Mouse (Mus musculus) stomach, embryonic 14.5 days (tissue): Measurements from ENCODE around the gene Tnfsfm13. TPM values are rescaled to one million over a fixed set of nuclear protein-coding genes. Genes with fewer than 3 reads are reported as not detected.

ENCODE experiments used
- ATAC-seq: fragments of 200-750 bp; cut with Nextera tagmentation; 2 replicates; pipeline ENCODE4 v1.8.0; 2017; ENCODE audit warnings: low read depth, moderate TSS enrichment; ENCODE audit not compliant: insufficient number of reproducible peaks, insufficient read depth, low FRiP score
- H3K27ac ChIP-seq: fragments of 300-500 bp; sonication (generic); 2 replicates; pipeline ENCODE4 v1.5.1; 2014; ENCODE audit warnings: mild to moderate bottlenecking, low read length, moderate library complexity, mixed read lengths
- H3K27me3 ChIP-seq: fragments of 300-500 bp; sonication (generic); 2 replicates; pipeline ENCODE4 v1.6.1; 2014; ENCODE audit warnings: low read length, control low read depth, mixed read lengths; ENCODE audit not compliant: control insufficient read depth, insufficient read depth
- H3K36me3 ChIP-seq: fragments of 300-500 bp; sonication (generic); 2 replicates; pipeline ENCODE4 v1.6.1; 2014; ENCODE audit warnings: mild to moderate bottlenecking, control low read depth, low read length, moderate library complexity, mixed read lengths; ENCODE audit not compliant: control insufficient read depth, insufficient read depth
- H3K4me1 ChIP-seq: fragments of 300-500 bp; sonication (generic); 2 replicates; pipeline ENCODE4 v1.6.1; 2014; ENCODE audit warnings: low read length, control low read depth, mixed read lengths; ENCODE audit not compliant: control insufficient read depth, insufficient read depth
- H3K4me2 ChIP-seq: fragments of 300-500 bp; sonication (generic); replicated peaks from 2 replicates; pipeline ENCODE4 v1.6.1; 2014; ENCODE audit warnings: low read depth, low read length, control low read depth
- H3K4me3 ChIP-seq: fragments of 300-500 bp; sonication (generic); 2 replicates; pipeline ENCODE4 v1.5.1; 2014; ENCODE audit warnings: low read depth, low read length, control low read depth
- H3K9ac ChIP-seq: fragments of 300-500 bp; sonication (generic); replicated peaks from 2 replicates; pipeline ENCODE4 v1.6.1; 2014; ENCODE audit warnings: low read depth, mild to moderate bottlenecking, control low read depth, low read length, moderate library complexity, mixed read lengths
- H3K9me3 ChIP-seq: fragments of 300-500 bp; sonication (generic); 2 replicates; pipeline ENCODE4 v1.6.1; 2016; ENCODE audit warnings: low read depth, low read length, control low read depth; ENCODE audit not compliant: control insufficient read depth
- WGBS: fragments of 180-500 bp; shearing (Covaris S2); extraction: QIAGEN DNeasy Blood & Tissue Kit; methylation state at CpG from one replicate; pipeline ENCODE4 v1.1.7; 2014; 5-methylcytosine and 5-hydroxymethylcytosine counted together
- polyA plus RNA-seq: library from polyadenylated mRNA; unstranded; fragments of >200 nt; fragmentation: Nextera tagmentation; extraction: Ambion mirVana; gene quantifications from 2 replicates; pipeline ENCODE4 v1.2.1, GENCODE M21; 2014

Gene Tnfsfm13
- polyA plus RNA-seq, 1 experiment from 2014 or later: 5.5 TPM

DNA sequence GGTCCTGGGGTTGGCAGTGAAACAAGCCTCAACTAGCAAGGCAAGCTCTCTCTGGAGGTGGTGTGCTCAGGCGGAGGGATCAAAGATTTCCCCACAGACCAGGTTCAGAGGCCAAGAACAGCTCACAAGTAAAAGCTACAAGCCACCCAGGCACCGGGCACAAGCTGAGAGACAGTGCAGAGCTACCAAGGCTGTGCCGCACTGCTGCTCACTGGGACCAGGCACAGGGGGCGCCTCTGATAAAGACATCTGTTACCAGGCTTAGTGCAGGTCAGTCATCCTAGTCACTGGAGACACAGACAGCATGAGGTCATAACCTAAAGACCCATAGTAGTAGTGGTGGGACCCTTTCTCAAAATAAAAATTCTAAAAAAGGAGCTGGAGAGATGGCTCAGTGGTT is 21.1 kb upstream of the Tnfsfm13 start:
- Histone ChIP-seq H3K4me1 (no peaks in the 10 kb centered on the region), H3K4me3 (no peak overlapping the region), H3K4me2 (no peak overlapping the region), H3K9ac (no peak overlapping the region), H3K9me3 (no peaks in the 10 kb centered on the region), H3K27me3 (no peaks in the 10 kb centered on the region), H3K27ac (no peak overlapping the region), H3K36me3 (no peaks in the 10 kb centered on the region)
- no peak for ATAC-seq
- WGBS: 68% methylated on average over 4 of the region's 4 CpGs

DNA sequence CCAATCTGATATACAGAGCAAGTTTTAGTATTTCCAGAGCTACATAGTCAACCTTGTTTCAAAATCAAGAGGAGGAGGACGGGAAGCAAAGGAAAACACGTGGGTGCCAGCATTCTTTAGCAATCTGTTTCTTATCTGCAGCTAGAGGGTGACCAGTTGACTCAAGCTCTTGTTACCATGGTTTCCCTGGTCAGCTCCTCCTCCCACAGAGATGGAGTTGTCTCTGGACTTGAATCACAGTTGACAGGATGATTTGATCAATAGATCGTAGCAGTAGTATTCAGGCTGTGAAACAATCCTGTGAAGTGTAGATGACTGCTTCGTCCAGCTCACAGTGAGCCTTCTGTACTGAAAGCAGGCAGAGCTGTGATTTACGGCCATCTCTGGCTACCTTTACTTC is 20.0 kb upstream of the Tnfsfm13 start:
- Histone ChIP-seq H3K27me3 (no peaks in the 10 kb centered on the region), H3K9me3 (no peaks in the 10 kb centered on the region), H3K4me1 (no peaks in the 10 kb centered on the region), H3K36me3 (no peaks in the 10 kb centered on the region), H3K4me3 (no peak overlapping the region), H3K9ac (no peak overlapping the region), H3K4me2 (no peak overlapping the region), H3K27ac (no peak overlapping the region; the same call in 1 of the 2 replicates)
- ATAC-seq: no peak
- 9% methylated on average over 5 of the region's 5 CpGs for WGBS

DNA sequence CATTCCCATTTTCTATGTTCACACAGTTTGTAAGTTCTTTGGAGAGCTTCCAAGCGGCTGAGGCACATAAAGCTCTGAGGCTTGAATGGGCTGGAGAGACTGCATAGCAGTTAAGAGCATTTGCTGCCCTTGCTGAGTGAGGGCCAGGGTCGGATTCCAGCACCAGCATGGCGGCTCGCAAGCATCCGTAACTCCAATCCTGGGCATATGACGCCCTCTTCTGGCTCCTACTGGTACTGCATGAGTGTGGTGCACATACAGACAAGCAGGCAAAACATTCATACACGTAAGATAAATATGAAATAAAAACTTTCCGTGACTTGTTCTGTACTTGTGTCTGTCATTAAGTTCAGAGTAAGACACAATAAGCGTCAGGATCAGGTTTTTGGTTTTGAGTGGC is 19.6 kb upstream of the Tnfsfm13 start:
- H3K4me1 ChIP-seq: no peaks in the 10 kb centered on the region
- H3K9ac ChIP-seq: no peak overlapping the region
- no peaks in the 10 kb centered on the region for H3K9me3 ChIP-seq
- no peaks in the 10 kb centered on the region for H3K27me3 ChIP-seq
- no peak overlapping the region for H3K4me2 ChIP-seq
- WGBS: 58% methylated on average over 9 of the region's 9 CpGs
- H3K4me3 ChIP-seq: no peak overlapping the region
- H3K36me3 ChIP-seq: no peaks in the 10 kb centered on the region
- H3K27ac ChIP-seq: no peak overlapping the region; the same call in 1 of the 2 replicates
- no peak for ATAC-seq

DNA sequence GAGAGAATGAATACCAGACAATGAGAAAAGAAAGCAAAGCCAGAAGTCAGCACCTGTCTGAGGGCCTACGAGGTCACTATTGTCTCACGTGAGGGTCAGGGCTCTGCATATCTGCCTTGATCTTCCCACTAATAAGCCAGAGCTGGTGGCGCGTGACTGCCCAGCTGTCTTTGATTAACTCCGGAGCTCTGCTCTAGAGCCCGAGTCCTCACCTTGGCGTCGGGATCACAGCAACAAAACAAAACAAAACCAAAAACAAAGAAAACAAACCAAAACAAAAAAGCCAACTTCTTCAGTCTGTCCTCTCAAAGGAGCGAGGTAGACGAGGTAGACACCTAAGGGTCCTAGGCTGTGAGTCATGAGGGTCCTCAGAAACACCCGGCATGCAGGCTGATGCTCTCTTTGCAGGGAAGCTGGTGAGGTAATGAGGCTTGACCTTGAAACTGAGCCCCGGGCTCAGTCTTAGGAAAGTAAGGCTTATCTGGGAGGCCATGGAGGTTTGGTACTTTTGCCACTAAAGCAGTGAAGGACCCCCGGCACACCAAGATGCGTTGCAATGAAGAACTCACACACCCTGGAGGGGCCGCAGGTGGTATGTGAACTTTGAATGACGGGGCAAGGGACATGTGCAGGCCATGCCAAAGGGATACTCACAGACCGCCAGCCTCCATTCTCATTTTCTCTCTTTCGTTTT is 18.9 kb upstream of the Tnfsfm13 start:
- Histone ChIP-seq H3K27me3 (no peaks in the 10 kb centered on the region), H3K4me3 (no peak overlapping the region), H3K9ac (no peak overlapping the region), H3K27ac (no peak overlapping the region), H3K36me3 (no peaks in the 10 kb centered on the region), H3K4me2 (no peak overlapping the region), H3K9me3 (no peaks in the 10 kb centered on the region), H3K4me1 (no peaks in the 10 kb centered on the region)
- no peak for ATAC-seq
- 72% methylated on average over 18 of the region's 18 CpGs for WGBS

DNA sequence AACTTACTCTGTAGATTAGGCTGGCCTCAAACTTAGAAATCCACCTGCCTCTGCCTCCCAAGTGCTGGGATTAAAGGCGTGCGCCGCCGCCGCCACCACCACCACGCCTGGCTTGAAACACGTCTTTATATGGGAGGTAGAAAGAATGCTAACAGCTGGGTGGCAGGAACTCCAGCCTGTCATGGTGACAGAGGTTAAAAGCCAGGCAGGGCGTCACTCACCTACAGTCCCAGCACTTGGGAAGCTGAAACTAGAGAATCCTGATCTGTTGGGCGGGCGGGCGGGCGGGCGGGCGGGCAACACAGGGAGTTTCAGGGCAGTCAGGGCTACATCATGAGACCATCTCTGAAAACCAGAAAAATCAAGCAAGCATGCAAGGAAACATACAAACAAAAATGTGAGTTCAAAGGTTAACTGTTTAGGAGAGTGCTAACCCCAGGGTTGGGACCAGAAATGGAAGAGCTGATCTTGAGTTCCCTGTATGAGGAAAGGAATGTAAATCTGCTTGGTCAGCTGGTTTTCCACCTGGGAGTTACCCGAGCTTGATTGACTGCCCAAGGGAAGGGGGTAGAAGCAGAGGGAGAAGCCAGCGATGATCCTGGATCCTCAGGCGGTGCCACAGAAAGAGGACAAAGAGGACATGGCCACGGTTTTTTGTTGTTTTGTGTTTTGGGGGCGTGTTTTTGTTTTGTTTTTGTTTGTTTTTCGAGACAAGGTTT is 17.2 kb upstream of the Tnfsfm13 start:
- WGBS: 80% methylated on average over 20 of the region's 20 CpGs
- Histone ChIP-seq H3K36me3 (no peaks in the 10 kb centered on the region), H3K27me3 (no peaks in the 10 kb centered on the region), H3K27ac (no peak overlapping the region), H3K4me3 (no peak overlapping the region), H3K9ac (no peak overlapping the region), H3K4me2 (no peak overlapping the region), H3K4me1 (no peaks in the 10 kb centered on the region), H3K9me3 (no peaks in the 10 kb centered on the region)
- ATAC-seq: no peak

DNA sequence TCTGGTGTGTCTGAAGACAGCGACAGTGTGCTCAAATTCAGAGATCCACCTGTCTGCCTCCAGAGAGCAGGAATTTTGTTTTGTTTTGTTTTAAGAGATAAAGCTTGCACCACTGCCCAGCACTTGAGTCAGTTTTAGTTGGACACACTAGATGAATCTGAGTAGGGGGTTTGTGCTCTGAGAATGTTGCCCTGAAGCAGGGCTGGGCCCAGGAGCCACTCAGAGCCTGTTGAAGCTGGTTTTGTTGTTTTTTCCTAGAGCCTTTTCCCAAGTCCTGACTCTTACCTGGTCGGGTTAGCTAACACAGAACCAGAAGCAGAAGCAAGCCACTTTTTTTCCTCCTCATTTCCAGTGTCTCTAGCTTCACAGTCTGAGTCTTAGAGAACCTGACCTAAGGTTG is 15.2 kb upstream of the Tnfsfm13 start:
- no peak for ATAC-seq
- Histone ChIP-seq H3K27ac (no peak overlapping the region), H3K9ac (no peak overlapping the region), H3K36me3 (no peaks in the 10 kb centered on the region), H3K4me3 (no peak overlapping the region), H3K9me3 (no peaks in the 10 kb centered on the region), H3K4me1 (no peaks in the 10 kb centered on the region), H3K4me2 (no peak overlapping the region), H3K27me3 (no peaks in the 10 kb centered on the region)
- 76% methylated on average over 2 of the region's 2 CpGs for WGBS

DNA sequence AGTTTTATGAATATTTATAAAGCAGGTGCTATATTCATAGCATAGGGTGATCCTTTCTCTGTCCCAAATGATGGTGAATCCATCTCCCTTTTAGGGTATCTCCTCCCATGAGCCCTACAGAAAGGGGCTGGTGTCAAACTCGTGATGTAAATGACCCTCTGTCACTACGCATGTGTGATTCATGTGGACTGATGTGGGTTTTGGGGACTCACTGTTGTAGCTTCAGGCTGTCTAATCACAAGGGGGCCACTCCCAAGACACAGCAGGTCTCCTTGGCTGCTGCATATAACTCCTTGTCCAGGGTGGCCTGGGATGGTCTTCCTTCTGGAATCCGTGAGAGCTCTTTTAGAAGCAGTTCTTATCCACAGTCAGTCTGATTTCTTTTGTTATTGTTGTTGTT is 14.6 kb upstream of the Tnfsfm13 start:
- no peaks in the 10 kb centered on the region for H3K4me1 ChIP-seq
- H3K27ac ChIP-seq: no peak overlapping the region
- no peaks in the 10 kb centered on the region for H3K27me3 ChIP-seq
- ATAC-seq: no peak
- H3K36me3 ChIP-seq: no peaks in the 10 kb centered on the region
- no peak overlapping the region for H3K4me2 ChIP-seq
- H3K9ac ChIP-seq: no peak overlapping the region
- H3K9me3 ChIP-seq: no peaks in the 10 kb centered on the region
- whole genome bisulfite sequencing: 68% methylated on average over 3 of the region's 3 CpGs
- no peak overlapping the region for H3K4me3 ChIP-seq

DNA sequence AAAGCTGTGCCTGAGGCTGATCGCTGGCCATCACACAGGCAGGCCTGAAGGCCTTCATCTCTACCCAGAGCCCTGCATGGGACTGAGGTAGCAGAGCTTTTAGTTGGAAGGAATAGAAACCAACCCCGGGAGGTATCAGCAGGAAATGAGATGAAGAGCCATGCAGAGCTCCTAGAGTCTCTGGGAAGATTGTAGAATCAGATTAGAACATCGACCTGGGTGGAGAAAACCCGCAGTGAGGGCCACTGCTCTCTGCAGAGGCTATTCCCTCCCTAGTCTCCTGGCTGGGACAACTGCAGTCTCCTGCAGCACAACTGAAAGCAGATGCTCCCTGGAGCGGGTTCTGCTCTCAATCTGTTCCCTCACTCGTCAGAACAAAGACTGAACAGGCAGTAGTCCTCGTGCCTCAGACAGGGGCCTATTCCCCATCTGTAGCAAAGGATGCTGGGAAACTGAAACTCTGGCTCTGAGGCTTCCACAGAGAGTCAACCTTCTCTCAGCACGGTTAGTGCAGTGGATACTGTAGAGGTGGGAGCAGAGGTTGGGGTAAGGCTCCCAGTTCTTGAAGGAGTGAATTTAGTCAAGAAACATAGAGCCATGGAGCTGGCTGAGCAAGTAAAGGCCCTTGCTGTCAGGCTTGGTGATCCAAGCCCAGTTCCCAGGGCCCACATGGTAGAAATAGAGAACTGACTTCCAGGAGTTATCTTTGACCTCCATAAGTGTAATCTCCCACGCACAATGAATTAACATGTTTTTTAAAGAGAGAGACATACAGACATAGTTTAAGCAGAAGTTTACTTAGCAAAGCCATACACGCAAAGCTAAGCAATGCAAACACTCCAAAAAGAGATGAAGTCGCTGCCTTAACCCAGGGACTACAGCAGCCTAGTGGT is 13.9 kb upstream of the Tnfsfm13 start:
- Histone ChIP-seq H3K36me3 (no peaks in the 10 kb centered on the region), H3K4me3 (no peak overlapping the region), H3K27ac (no peak overlapping the region), H3K27me3 (no peaks in the 10 kb centered on the region), H3K9me3 (no peaks in the 10 kb centered on the region), H3K9ac (no peak overlapping the region), H3K4me2 (no peak overlapping the region), H3K4me1 (no peaks in the 10 kb centered on the region)
- no peak for ATAC-seq
- 53% methylated on average over 11 of the region's 11 CpGs for WGBS
